Mouse (Mus musculus) lung, embryonic 15.5 days (tissue): Measurements from ENCODE around the gene Pfkfb4. TPM values are rescaled to one million over a fixed set of nuclear protein-coding genes. Genes with fewer than 3 reads are reported as not detected.
A peak's percentile ranks its signal among the peaks of the same experiment; 100 is the strongest.

Source experiments
- ATAC-seq: fragments of 200-750 bp; cut with Nextera tagmentation; 2 replicates; pipeline ENCODE4 v1.8.0; 2017; ENCODE audit warnings: moderate number of reproducible peaks, borderline replicate concordance; ENCODE audit not compliant: low FRiP score, low TSS enrichment; ENCODE audit errors: extremely low read depth
- H3K27ac ChIP-seq: fragments of 300-500 bp; sonication (generic); 2 replicates; pipeline ENCODE4 v1.5.1; 2015; ENCODE audit warnings: moderate library complexity, mild to moderate bottlenecking, inconsistent platforms
- H3K27me3 ChIP-seq: fragments of 300-500 bp; sonication (generic); 2 replicates; pipeline ENCODE4 v1.6.1; 2015; ENCODE audit warnings: inconsistent platforms
- H3K36me3 ChIP-seq: fragments of 300-500 bp; sonication (generic); 2 replicates; pipeline ENCODE4 v1.6.1; 2015; ENCODE audit warnings: inconsistent platforms
- H3K4me1 ChIP-seq: fragments of 300-500 bp; sonication (generic); 2 replicates; pipeline ENCODE4 v1.6.1; 2015; ENCODE audit warnings: inconsistent platforms
- H3K4me2 ChIP-seq: fragments of 300-500 bp; sonication (generic); 2 replicates; pipeline ENCODE4 v1.6.1; 2015; ENCODE audit warnings: inconsistent platforms, mild to moderate bottlenecking, moderate library complexity
- H3K4me3 ChIP-seq: fragments of 300-500 bp; sonication (generic); 2 replicates; pipeline ENCODE4 v1.5.1; 2015; ENCODE audit warnings: mild to moderate bottlenecking, inconsistent platforms
- H3K9ac ChIP-seq: fragments of 300-500 bp; sonication (generic); 2 replicates; pipeline ENCODE4 v1.6.1; 2015; ENCODE audit warnings: inconsistent platforms
- H3K9me3 ChIP-seq: fragments of 300-500 bp; sonication (generic); 2 replicates; pipeline ENCODE4 v1.6.1; 2016; ENCODE audit warnings: inconsistent platforms
- WGBS: fragments of 180-500 bp; shearing (Covaris S2); methylation state at CpG from one replicate; pipeline ENCODE4 v1.1.7; 2015; 5-methylcytosine and 5-hydroxymethylcytosine counted together
- polyA plus RNA-seq: library from polyadenylated mRNA; unstranded; fragments of >200 nt; fragmentation: Nextera tagmentation; extraction: Ambion mirVana; gene quantifications from 2 replicates; pipeline ENCODE4 v1.2.1, GENCODE M21; 2015

Pfkfb4 gene
- polyA plus RNA-seq, 1 experiment from 2014 or later: 11.3 TPM

DNA sequence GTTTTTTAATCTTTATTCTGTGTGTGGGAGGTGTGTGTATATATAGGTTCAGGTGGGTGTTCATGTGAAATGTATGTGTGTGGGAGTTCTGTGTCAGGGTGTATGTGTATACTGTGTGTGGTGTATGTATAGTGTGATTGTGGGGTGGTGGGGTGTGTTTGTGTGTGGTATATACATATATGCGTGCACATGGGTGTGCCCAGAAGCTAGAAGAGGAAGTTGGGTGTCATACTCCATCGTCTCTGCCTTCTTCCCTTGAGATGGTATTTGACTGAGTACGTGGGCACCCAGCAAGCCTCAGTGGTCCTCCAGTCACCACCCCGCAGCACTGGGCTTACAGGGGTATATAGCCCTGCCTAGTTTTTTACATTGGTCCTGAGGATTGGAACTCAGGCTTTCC is 29.9 kb downstream of the Pfkfb4 start:
- no peak overlapping the region for H3K4me3 ChIP-seq
- H3K4me1 ChIP-seq: no peaks in the 10 kb centered on the region
- no peak overlapping the region for H3K4me2 ChIP-seq
- H3K36me3 ChIP-seq: no peaks in the 10 kb centered on the region
- WGBS: 75% methylated on average over 4 of the region's 4 CpGs
- H3K27ac ChIP-seq: no peak overlapping the region
- H3K27me3 ChIP-seq: no peaks in the 10 kb centered on the region
- H3K9ac ChIP-seq: no peak overlapping the region
- no peak for ATAC-seq
- no peaks in the 10 kb centered on the region for H3K9me3 ChIP-seq

DNA sequence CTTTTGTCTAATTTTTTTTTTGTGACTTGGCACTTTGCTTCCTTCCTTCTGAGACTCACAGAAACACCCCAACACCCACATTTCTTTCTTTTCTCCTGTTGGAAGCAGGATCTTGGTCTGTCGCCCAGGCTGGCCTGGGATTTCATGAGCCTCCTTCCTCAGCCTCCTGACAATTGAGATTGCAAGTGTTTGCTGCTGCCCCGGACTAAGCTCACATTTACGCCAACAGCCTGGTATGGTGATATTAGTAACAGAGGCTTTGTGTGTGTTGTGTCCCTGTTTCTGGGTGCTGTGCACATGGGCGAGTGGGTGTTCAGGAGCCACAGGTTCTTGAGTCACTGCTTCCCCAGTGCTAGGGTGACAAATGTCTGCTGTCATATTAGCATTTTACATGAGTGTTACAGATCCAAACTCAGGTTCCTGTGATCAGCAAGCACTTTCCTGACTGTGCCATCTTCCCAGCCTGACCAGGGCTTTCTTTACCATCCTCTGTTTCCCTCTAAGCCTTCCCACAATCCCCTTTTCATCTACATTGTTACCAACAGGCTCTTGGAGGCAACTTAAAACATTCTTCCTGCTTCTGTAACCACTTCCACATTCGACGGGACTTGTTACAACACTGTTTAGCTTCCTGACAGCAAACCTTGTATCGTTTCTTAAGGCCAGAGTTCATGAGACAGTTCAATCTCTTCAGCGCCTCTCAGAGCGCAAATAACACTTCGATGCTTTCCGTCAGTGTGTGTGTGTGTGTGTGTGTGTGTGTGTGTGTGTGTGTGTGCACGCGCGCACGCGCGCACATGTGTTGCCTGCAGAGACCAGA is 31.5 kb downstream of the Pfkfb4 start:
- H3K27me3 ChIP-seq: no peaks in the 10 kb centered on the region
- H3K27ac ChIP-seq: no peak overlapping the region
- H3K4me3 ChIP-seq: no peak overlapping the region
- H3K4me1 ChIP-seq: no peaks in the 10 kb centered on the region
- no peak overlapping the region for H3K9ac ChIP-seq
- H3K9me3 ChIP-seq: no peaks in the 10 kb centered on the region
- H3K36me3 ChIP-seq: no peaks in the 10 kb centered on the region
- H3K4me2 ChIP-seq: no peak overlapping the region
- 80% methylated on average over 17 of the region's 17 CpGs for WGBS
- no peak for ATAC-seq

DNA sequence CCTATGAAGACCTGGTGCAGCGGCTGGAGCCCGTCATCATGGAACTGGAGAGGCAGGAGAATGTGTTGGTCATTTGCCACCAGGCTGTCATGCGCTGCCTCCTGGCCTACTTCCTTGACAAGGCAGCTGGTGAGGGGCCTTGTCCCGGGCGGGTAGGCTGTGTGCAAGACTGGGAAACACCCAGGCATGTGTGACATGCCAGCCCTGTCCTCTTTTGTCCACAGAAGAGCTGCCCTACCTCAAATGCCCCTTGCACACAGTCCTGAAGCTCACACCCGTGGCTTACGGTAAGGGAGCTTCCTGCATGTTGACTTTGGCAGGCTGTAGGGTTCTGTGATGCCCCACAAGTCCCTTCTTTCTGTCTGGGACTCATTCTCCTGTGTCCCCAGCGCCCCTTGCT is 35.9 kb downstream of the Pfkfb4 start:
- WGBS: 71% methylated on average over 8 of the region's 8 CpGs
- no peak for ATAC-seq
- H3K4me1 ChIP-seq: no peaks in the 10 kb centered on the region
- H3K4me2 ChIP-seq: no peak overlapping the region
- no peaks in the 10 kb centered on the region for H3K9me3 ChIP-seq
- H3K36me3 ChIP-seq: no peaks in the 10 kb centered on the region
- H3K9ac ChIP-seq: no peak overlapping the region
- H3K27ac ChIP-seq: no peak overlapping the region
- no peaks in the 10 kb centered on the region for H3K27me3 ChIP-seq
- H3K4me3 ChIP-seq: no peak overlapping the region

DNA sequence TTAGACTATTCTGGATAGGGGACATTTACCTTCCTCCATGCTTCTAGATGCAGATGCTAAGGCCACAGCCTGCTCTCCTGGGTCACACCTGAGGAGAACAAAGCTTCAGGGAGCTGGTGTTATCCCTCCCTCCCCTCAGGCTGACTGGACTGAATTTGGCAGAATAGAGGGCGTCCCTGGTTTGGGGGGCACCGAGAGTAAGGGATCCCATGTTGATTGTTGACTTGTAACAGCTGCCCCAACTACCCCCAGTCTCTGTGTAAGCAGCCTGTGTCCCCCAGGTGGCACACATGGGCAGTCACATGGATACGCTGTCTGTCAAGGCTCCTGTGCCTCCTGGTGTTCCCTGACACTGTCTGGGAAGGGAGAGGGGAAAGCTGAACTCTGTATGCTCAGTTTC is 36.8 kb downstream of the Pfkfb4 start:
- H3K9ac ChIP-seq: no peak overlapping the region
- no peaks in the 10 kb centered on the region for H3K27me3 ChIP-seq
- no peaks in the 10 kb centered on the region for H3K36me3 ChIP-seq
- H3K9me3 ChIP-seq: no peaks in the 10 kb centered on the region
- H3K4me2 ChIP-seq: no peak overlapping the region
- H3K4me3 ChIP-seq: no peak overlapping the region
- no peaks in the 10 kb centered on the region for H3K4me1 ChIP-seq
- ATAC-seq: no peak
- 80% methylated on average over 3 of the region's 3 CpGs for WGBS
- H3K27ac ChIP-seq: no peak overlapping the region

DNA sequence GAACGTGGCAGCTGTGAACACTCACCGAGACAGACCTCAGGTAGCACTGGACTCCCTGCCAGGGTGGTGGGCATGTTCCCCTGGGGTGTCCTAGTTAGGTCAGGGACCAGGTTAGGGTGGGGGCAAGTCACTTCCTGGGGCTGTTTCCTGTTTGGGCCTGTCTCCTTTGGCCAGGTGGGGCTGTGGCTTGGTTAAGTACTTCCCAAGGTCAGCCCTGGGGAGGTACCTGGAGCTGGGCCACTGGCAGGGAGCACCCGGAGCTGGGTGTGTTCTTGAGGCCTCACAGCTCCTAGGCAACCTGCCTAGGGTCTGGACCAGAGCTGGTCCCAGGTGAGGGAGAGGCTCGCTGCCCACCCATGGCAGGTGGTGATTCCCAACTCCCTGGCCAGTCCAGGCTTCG is 37.3 kb downstream of the Pfkfb4 start:
- no peak overlapping the region for H3K4me3 ChIP-seq
- no peak overlapping the region for H3K27ac ChIP-seq
- WGBS: 77% methylated on average over 5 of the region's 5 CpGs
- H3K4me1 ChIP-seq: no peaks in the 10 kb centered on the region
- no peaks in the 10 kb centered on the region for H3K27me3 ChIP-seq
- H3K9ac ChIP-seq: no peak overlapping the region
- no peak for ATAC-seq
- no peaks in the 10 kb centered on the region for H3K9me3 ChIP-seq
- H3K36me3 ChIP-seq: no peaks in the 10 kb centered on the region
- no peak overlapping the region for H3K4me2 ChIP-seq

DNA sequence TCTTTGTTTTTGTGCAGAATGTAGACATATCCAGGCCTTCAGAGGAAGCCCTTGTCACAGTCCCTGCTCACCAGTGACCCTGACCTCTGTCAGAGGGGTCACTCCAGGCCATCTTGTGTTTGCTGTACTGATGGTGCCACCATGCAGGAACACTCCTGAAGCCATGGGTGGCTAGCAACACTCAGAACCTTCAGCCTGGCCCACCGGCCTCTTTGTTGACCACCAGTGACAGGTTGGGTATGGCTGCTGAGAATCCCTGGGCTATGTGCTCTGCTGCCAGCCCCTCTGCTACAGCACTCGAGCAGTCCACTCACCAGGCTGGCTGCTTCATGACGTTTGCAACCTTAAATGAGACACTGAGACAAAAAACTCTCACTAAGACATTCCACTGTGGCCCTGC is 38.7 kb downstream of the Pfkfb4 start:
- Histone ChIP-seq H3K9ac (no peak overlapping the region), H3K9me3 (no peaks in the 10 kb centered on the region), H3K4me1 (no peaks in the 10 kb centered on the region), H3K4me3 (no peak overlapping the region), H3K4me2 (no peak overlapping the region), H3K27ac (no peak overlapping the region), H3K36me3 (no peaks in the 10 kb centered on the region), H3K27me3 (no peaks in the 10 kb centered on the region)
- 51% methylated on average over 3 of the region's 3 CpGs for WGBS
- ATAC-seq: no peak

DNA sequence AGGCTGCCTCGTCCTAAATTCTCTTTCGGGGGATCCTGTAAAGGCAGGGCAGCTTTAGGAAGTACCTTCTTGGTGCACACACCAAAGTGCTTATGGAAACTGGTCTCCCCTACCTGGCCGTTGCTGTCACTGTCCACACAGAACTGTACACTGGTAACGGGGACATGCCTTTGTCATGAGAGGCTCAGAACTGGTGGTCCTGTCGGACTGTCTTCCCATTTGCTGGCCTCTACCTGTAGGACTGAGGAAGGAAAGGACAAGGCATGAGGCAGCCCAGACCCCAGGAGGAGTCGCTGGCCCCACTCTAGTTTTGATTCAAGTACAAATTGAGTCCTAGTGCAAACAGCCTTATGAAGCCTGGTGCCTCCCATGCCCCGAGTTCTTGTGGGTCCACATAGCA is 39.4 kb downstream of the Pfkfb4 start:
- Histone ChIP-seq H3K27me3 (no peaks in the 10 kb centered on the region), H3K4me2 (no peak overlapping the region), H3K4me3 (no peak overlapping the region), H3K36me3 (no peaks in the 10 kb centered on the region), H3K4me1 (no peaks in the 10 kb centered on the region), H3K9ac (no peak overlapping the region), H3K9me3 (no peaks in the 10 kb centered on the region), H3K27ac (no peak overlapping the region)
- 86% methylated on average over 7 of the region's 7 CpGs for WGBS
- ATAC-seq: no peak

DNA sequence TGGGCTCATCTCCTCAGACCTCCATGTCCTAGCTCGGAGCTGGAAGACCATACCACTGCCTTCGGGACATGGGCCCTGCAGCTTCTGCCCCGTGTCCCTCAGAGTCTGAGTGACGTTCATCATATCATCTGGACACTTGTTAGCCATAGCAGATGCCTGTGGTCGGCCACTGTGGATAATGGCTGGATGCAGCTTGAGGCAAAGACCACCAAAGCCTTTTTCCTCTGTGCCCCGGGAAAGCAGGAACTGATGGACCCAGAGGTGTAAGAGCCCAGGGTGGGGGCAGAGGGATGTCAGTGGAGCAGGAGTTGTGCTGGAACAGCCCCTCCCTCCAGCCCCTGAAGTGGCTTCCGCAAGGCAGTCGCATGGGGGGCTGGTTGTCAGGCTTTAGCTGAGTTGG is 40.1 kb downstream of the Pfkfb4 start:
- Histone ChIP-seq H3K4me3 (no peak overlapping the region), H3K9ac (no peak overlapping the region), H3K27ac (no peak overlapping the region), H3K9me3 (no peaks in the 10 kb centered on the region), H3K4me2 (no peak overlapping the region), H3K27me3 (no peaks in the 10 kb centered on the region), H3K36me3 (no peaks in the 10 kb centered on the region), H3K4me1 (no peaks in the 10 kb centered on the region)
- WGBS: 63% methylated on average over 8 of the region's 8 CpGs
- ATAC-seq: no peak

DNA sequence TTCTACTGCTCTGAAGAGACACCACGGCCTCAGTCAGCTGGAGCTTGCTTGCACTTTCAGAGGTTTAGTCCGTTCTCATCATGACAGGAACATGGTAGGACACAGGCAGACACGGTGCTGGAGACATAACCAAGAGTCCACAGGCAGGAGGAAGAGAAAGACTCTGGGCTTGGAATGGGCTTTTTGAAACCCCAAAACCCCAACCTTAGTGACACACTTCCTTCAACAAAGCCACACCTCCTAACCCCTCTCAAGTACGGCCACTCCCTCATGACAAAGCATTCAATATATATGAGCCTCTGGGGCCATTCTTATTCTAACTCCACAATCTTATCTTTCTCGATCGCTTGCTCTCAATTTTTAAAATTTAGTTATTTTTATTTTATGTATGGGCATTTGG is 40.9 kb downstream of the Pfkfb4 start:
- Histone ChIP-seq H3K4me2 (no peak overlapping the region), H3K9ac (no peak overlapping the region), H3K36me3 (no peaks in the 10 kb centered on the region), H3K4me1 (no peaks in the 10 kb centered on the region), H3K27ac (no peak overlapping the region), H3K4me3 (no peak overlapping the region), H3K27me3 (no peaks in the 10 kb centered on the region), H3K9me3 (no peaks in the 10 kb centered on the region)
- ATAC-seq: no peak
- 74% methylated on average over 6 of the region's 6 CpGs for WGBS

DNA sequence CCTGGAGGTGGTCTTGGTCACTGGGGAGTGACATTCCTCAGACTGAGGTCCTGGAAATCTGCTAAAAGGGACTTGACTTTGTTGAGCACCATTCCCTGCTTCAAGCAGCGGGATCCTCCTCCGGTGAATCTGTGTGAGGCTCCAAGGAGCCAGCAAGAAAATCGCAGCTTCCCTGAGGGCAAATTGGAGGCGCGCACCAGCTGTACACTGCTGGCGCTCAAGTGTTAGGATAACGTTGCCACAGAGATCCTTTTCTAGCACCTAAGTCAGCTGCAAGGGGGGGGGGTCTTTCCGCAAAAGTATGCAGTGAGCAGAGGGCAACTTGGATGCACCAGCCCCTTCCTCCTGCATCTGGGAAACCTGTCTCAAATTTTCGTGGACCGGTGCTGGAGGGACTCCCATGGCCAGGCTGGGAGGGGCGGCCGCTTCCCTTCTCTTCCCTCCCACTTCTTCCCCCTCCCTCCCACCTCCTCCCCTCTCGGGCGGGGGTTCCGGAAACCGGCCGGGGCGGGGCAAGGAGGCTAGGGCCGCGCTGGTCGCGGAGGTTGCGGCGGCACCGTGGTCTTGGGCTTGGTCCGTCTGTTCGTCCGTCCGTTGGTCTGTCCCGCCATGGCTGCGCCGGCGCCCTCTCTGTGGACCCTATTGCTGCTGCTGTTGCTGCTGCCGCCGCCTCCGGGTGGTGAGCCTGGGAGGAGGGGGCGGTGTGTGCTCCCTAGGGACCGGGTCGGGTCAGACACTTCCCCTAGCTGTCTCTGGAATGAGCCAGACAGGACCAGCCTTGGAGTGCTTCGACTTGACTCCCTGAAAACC is 46.7 kb downstream of the Pfkfb4 start, which contains the start of gene Shisa5:
Gene Shisa5, plus strand, starts transcription at position 480 of the 810 bp plus-strand sequence.
- H3K27me3 ChIP-seq: no peaks in the 10 kb centered on the region
- peak; percentile 92 for ATAC-seq
- peak within 1 kb of the TSS; percentile 85 for H3K9ac ChIP-seq
- H3K4me3 ChIP-seq: peak within 1 kb of the TSS; percentile 86
- WGBS: under 1% methylated on average over 40 of the region's 40 CpGs
- H3K4me2 ChIP-seq: peak within 1 kb of the TSS; percentile 66
- no peaks in the 10 kb centered on the region for H3K36me3 ChIP-seq
- no peaks in the 10 kb centered on the region for H3K9me3 ChIP-seq
- H3K4me1 ChIP-seq: peaks cover 30% of the 10 kb centered on the region
- peak within 1 kb of the TSS; percentile 85 for H3K27ac ChIP-seq

DNA sequence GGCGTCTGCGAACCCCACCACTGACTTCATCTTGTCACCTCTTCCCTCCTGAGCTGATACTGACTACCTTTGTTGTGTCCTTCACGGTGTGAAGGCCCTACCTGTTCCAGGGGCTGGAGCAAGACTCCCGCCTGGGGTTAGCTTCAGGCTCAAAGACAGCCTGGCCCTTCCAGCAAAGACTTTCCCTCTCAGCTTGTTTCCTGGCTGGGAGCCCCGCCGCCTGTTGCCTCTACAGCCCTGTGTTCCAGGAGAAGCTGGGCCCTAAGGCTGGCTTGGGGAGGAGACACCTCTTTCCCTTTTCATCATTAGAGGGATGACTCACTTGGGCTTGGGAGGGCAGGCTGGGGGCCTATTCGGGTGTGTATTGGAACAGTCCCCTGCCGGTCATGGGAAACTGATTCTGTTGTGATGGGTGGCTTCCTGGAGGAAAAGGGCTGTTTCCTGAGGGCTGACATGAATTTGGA is 47.4 kb downstream of the Pfkfb4 start:
- peak overlapping the region; percentile 85 for H3K9ac ChIP-seq
- 11% methylated on average over 8 of the region's 8 CpGs for WGBS
- H3K4me2 ChIP-seq: peak overlapping the region; percentile 66
- H3K27me3 ChIP-seq: no peaks in the 10 kb centered on the region
- no peaks in the 10 kb centered on the region for H3K36me3 ChIP-seq
- ATAC-seq: peak; percentile 69; the same call in 1 of the 2 replicates
- H3K4me3 ChIP-seq: peak overlapping the region; percentile 86
- H3K27ac ChIP-seq: peak overlapping the region; percentile 85
- H3K9me3 ChIP-seq: no peaks in the 10 kb centered on the region
- peaks cover 30% of the 10 kb centered on the region for H3K4me1 ChIP-seq

DNA sequence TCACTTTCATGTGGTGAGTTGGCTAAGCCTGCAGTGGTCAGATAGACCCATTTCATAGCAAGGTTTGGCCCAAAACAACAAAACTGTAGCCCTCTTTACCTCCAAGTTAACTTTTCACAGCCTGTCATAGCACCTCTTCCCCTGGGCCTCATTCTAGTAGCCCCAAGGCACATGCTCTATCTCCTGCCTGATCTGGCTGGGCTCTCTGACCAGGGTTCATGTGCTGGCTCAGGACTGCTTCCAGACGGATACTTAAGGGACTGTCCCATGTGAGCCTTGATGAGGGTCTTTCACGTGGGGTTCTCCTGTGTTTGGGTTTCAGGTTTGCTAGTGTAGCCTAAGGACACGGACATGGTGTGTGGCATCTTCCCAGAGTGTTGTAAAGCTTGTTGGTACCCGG is 48.1 kb downstream of the Pfkfb4 start:
- peaks cover 3% of the 10 kb centered on the region; the same call in 1 of the 2 replicates for H3K36me3 ChIP-seq
- peaks cover 30% of the 10 kb centered on the region for H3K4me1 ChIP-seq
- 79% methylated on average over 4 of the region's 4 CpGs for WGBS
- H3K27ac ChIP-seq: no peak overlapping the region
- H3K27me3 ChIP-seq: no peaks in the 10 kb centered on the region
- H3K9me3 ChIP-seq: no peaks in the 10 kb centered on the region
- H3K4me3 ChIP-seq: peak overlapping the region; percentile 86; the same call in 1 of the 2 replicates
- H3K4me2 ChIP-seq: peak overlapping the region; percentile 66
- ATAC-seq: no peak
- peak overlapping the region; percentile 85; the same call in 1 of the 2 replicates for H3K9ac ChIP-seq
